Mouse (Mus musculus) left cerebral cortex, adult 9 months (tissue): Measurements from ENCODE around the gene Nmb.

Experiments
- DNase-seq, 2 experiments: peaks; one replicate each; pipeline ENCODE4 v3.0.0; 2022; ENCODE audit warnings: low spot score in 2 of 2

Gene Nmb

GRCm38 (mm10) chr7:80900944-80901501 is 3.9 kb downstream of the Nmb start, which contains the start of gene Wdr73:
Gene Wdr73 (minus strand): TSS chr7:80901269.
- peak; percentile 79 to 86 for DNase-seq

- no peak for DNase-seq
These were observed 7.2 kb downstream of the Nmb start for GRCm38 (mm10) chr7:80897721-80898120.

- DNase-seq = no peak
These were observed 7.7 kb downstream of the Nmb start for GRCm38 (mm10) chr7:80897134-80897533.

- DNase-seq = no peak
These were observed 9.9 kb downstream of the Nmb start for GRCm38 (mm10) chr7:80894815-80895519.

- DNase-seq = no peak
These were observed 10.7 kb downstream of the Nmb start for GRCm38 (mm10) chr7:80894196-80894595.

- DNase-seq = no peak
These were observed 11.1 kb downstream of the Nmb start for GRCm38 (mm10) chr7:80893753-80894129.

GRCm38 (mm10) chr7:80893086-80893752 is 11.7 kb downstream of the Nmb start:
- no peak for DNase-seq

GRCm38 (mm10) chr7:80889841-80890241 is 15.0 kb downstream of the Nmb start:
- DNase-seq = no peak

- peak in 1 of 2 experiments; percentile 42 for DNase-seq
These were observed 15.8 kb downstream of the Nmb start for GRCm38 (mm10) chr7:80889021-80889511.

- no peak for DNase-seq
These were observed 16.3 kb downstream of the Nmb start for GRCm38 (mm10) chr7:80888595-80888994.

- DNase-seq = no peak
These were observed 19.2 kb downstream of the Nmb start for GRCm38 (mm10) chr7:80885666-80886065.

GRCm38 (mm10) chr7:80882830-80883505 is 21.9 kb downstream of the Nmb start:
- DNase-seq = peak; percentile 68 to 73

- no peak for DNase-seq
These were observed 29.1 kb downstream of the Nmb start for GRCm38 (mm10) chr7:80875727-80876126.

GRCm38 (mm10) chr7:80873631-80874030 is 31.2 kb downstream of the Nmb start:
- DNase-seq = no peak

- DNase-seq = no peak
These were observed 31.8 kb downstream of the Nmb start for GRCm38 (mm10) chr7:80873038-80873437.

GRCm38 (mm10) chr7:80868686-80869085 is 36.2 kb downstream of the Nmb start:
- DNase-seq = no peak

- no peak for DNase-seq
These were observed 38.2 kb downstream of the Nmb start for GRCm38 (mm10) chr7:80866514-80867147.

- no peak for DNase-seq
These were observed 39.4 kb downstream of the Nmb start for GRCm38 (mm10) chr7:80865521-80865920.

GRCm38 (mm10) chr7:80864831-80865230 is 40.0 kb downstream of the Nmb start:
- no peak for DNase-seq

- no peak for DNase-seq
These were observed 40.7 kb downstream of the Nmb start for GRCm38 (mm10) chr7:80864151-80864550.

GRCm38 (mm10) chr7:80863520-80863919 is 41.4 kb downstream of the Nmb start:
- DNase-seq = no peak

GRCm38 (mm10) chr7:80862475-80862874 is 42.4 kb downstream of the Nmb start:
- DNase-seq = no peak
